Comparison of ENCODE assay signal across 18 mouse cellular contexts in the genomic region with DNA sequence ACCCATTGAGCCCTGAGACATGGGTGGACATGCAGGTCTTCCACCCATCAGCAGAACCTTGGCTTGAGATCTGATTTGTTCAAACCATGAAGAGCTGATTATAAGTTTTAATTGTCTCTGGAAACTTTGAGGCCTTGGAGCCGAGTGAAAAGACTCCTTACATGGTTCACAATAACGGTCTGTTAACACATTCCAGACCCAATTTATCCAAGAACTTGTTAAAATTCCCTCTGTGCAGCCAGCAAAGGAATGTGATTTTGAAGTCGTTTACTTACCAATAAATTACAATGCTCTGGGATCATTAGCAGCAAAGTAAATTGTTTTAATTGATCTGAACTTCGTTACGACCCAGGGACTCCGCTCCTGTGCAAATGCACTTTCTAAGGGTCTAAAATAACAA.
DNase-seq lines count a peak whose midpoint lies in the region; ATAC-seq and TF ChIP-seq lines count a peak whose summit lies in the region.
"Had no signal": no experiment of that assay in that cellular context is flagged by ENCODE, and none has a peak within 500 bp of the region (broad histone marks: within the 10 kb centered on the region; RNA-seq: fewer than 3 reads in every experiment).

No protein-coding gene starts in this region.

- H3K9ac ChIP-seq in hindbrain, embryonic 13.5 days, result no peak overlapping the region
- H3K9ac ChIP-seq: embryonic facial prominence, embryonic 13.5 days; hindbrain, embryonic 14.5 days had no signal

- TF ChIP-seq POLR2A in brain, embryonic 14.5 days (IDR thresholded peaks at IDR 0.05; ENCODE audit: borderline replicate concordance, extremely low read depth, insufficient read depth, insufficient read length, poor library complexity, severe bottlenecking), result no peak

- no peak overlapping the region for H3K4me3 ChIP-seq in hindbrain, embryonic 13.5 days
- no peak overlapping the region for H3K4me3 ChIP-seq in hindbrain, embryonic 10.5 days
- H3K4me3 ChIP-seq: embryonic facial prominence, embryonic 13.5 days; heart, embryonic 10.5 days had no signal

- peaks cover 27% of the 10 kb centered on the region for H3K4me1 ChIP-seq in hindbrain, embryonic 13.5 days (replicated peaks)
- H3K4me1 ChIP-seq in hindbrain, embryonic 10.5 days (replicated peaks), result no peaks in the 10 kb centered on the region
- H3K4me1 ChIP-seq: embryonic facial prominence, embryonic 13.5 days; heart, embryonic 10.5 days had no signal

- no peak for TF ChIP-seq CTCF in brain, embryonic 14.5 days (IDR thresholded peaks at IDR 0.05; ENCODE audit: borderline replicate concordance, extremely low read depth, insufficient read depth, insufficient read length)

- 57% methylated on average over 6 of the region's 6 CpGs for WGBS in hindbrain, embryonic 13.5 days
- WGBS in hindbrain, embryonic 10.5 days, result 81% methylated on average over 6 of the region's 6 CpGs

- no peaks in the 10 kb centered on the region for H3K27me3 ChIP-seq in hindbrain, embryonic 13.5 days
- H3K27me3 ChIP-seq in hindbrain, embryonic 10.5 days (ENCODE audit: insufficient read depth, poor library complexity, severe bottlenecking), result no peaks in the 10 kb centered on the region
- H3K27me3 ChIP-seq: embryonic facial prominence, embryonic 13.5 days had no signal

- H3K4me2 ChIP-seq in hindbrain, embryonic 13.5 days, result no peak overlapping the region
- H3K4me2 ChIP-seq: embryonic facial prominence, embryonic 13.5 days; hindbrain, embryonic 14.5 days had no signal

- no peak for DNase-seq in hindbrain, embryonic 10.5 days (ENCODE audit: low spot score)
- peak; percentile 77 for DNase-seq in brain, embryonic 14.5 days (ENCODE audit: low read depth)
- DNase-seq in hindlimb bud, embryonic 11.5 days (ENCODE audit: extremely low spot score, low read depth, low spot score), result peak; percentile 33
- DNase-seq in spleen, postnatal 4 days (ENCODE audit: low spot score in 2 of 2), result no peak
- DNase-seq in adrenal gland, postnatal 25 days, result no peak
- DNase-seq: adrenal gland, adult 8-10 months; cerebellum, adult 11-12 months; cerebellum, adult 9-11 months; cerebellum, postnatal 36 days; gastrocnemius, postnatal 10 days; heart, adult 18-20 months; heart, postnatal 10 days; heart, postnatal 4 days had no signal

- H3K36me3 ChIP-seq in hindbrain, embryonic 13.5 days, result no peaks in the 10 kb centered on the region
- no peaks in the 10 kb centered on the region for H3K36me3 ChIP-seq in hindbrain, embryonic 10.5 days
- H3K36me3 ChIP-seq: embryonic facial prominence, embryonic 13.5 days; heart, embryonic 10.5 days had no signal

- ATAC-seq in hindbrain, embryonic 13.5 days (ENCODE audit: low FRiP score), result no peak
- ATAC-seq: intestine, embryonic 16.5 days had no signal

- H3K27ac ChIP-seq in hindbrain, embryonic 13.5 days, result 0 out of 2 replicates have a peak overlapping the region, but pooled peaks have one; percentile 10
- no peak overlapping the region for H3K27ac ChIP-seq in hindbrain, embryonic 10.5 days
- H3K27ac ChIP-seq: embryonic facial prominence, embryonic 13.5 days; heart, embryonic 10.5 days; hindbrain, embryonic 14.5 days had no signal

- H3K9me3 ChIP-seq in hindbrain, embryonic 13.5 days, result no peaks in the 10 kb centered on the region
- H3K9me3 ChIP-seq in hindbrain, embryonic 10.5 days, result no peaks in the 10 kb centered on the region
- H3K9me3 ChIP-seq: embryonic facial prominence, embryonic 13.5 days; heart, embryonic 10.5 days had no signal

Comparison
In these comparisons a context has a peak if more than half of its experiments do, and no peak if none do; other contexts are left out.
1. DNase-seq: peak in brain, embryonic 14.5 days (single experiment) and hindlimb bud, embryonic 11.5 days (single experiment); none in hindbrain, embryonic 10.5 days (single experiment), spleen, postnatal 4 days (0 of 2) and adrenal gland, postnatal 25 days (single experiment).